Mouse (Mus musculus) CD4-positive, CD25-positive, alpha-beta regulatory T cell, adult 4 months (primary cell): ENCODE results near the gene Aacs. TPM values are rescaled to one million over a fixed set of nuclear protein-coding genes. Genes with fewer than 3 reads are reported as not detected.

Source experiments
- ATAC-seq: one replicate; pipeline ENCODE4 v1.8.0; 2017
- polyA plus RNA-seq, 2 experiments: library from polyadenylated mRNA; unstranded; fragments of 100-300 nt; shearing (Covaris generic); gene quantifications; one replicate each; pipeline ENCODE4 v1.2.1; 2017

The Aacs gene
- polyA plus RNA-seq, 2 experiments from 2014 or later: 22.1 to 39.8 TPM

DNA sequence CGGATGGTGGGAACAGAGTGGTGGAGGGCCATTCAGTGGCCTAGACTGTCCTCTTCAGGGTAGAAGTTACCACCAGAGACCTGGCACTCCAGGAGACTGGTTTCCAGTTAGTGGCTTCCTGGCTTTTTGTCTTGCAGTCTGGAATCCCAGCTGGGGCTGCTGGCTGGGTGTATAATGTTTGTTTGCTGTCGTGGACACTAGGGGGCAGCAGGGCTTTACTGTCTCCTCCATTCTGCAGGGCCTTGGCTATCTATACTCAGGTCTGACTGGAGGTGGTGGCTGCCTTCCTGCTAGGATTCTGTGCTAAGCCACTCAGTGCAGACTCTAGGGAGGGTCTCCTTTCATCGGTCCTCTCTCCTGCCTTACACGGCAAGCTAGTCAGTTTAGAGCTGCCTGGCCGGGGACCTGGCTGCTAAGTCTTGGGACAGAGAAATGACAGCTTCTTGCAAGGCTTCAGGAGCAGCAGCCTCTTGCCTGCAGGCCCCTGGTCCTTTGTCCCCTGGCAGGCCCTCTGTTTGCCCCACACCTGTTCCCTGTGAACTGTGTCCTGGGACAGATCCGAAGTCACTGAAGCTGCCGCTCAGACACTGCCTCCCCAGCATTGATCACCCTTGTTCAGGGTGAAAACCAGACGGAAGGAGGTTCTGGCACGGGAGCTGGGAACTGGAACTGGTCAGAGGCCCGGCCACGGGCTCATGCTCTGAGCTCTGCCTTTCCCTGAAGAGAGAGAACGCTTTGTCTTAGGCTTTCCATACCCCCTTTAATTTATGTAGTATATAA, 22.4 kb downstream of the Aacs start:
- ATAC-seq: no peak

GRCm38 (mm10) chr5:125501505-125501904, 25.9 kb downstream of the Aacs start:
- no peak for ATAC-seq

GRCm38 (mm10) chr5:125502186-125502585, 26.6 kb downstream of the Aacs start:
- ATAC-seq: no peak

DNA sequence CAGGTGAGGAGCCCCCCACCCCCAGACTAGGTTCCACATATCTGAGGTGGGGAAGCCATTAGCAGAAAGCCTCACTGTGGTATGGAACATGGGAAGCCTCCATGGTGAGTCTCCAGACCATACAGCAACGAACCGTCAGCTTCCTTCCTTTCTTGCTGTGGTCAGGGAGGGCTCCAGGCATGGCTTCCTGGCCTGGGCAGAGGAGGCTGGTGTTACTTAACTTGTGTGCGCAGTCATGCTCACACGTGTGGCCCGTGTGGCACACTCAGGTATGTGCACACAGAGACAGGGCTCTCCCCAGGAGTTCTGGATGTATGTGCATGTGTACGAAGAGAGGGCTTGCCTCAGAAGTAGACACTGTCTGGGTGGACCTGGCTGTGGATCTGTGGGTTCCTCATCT, 28.0 kb downstream of the Aacs start:
- ATAC-seq: no peak

GRCm38 (mm10) chr5:125504692-125505091, 29.1 kb downstream of the Aacs start:
- no peak for ATAC-seq

GRCm38 (mm10) chr5:125505968-125506367, 30.4 kb downstream of the Aacs start:
- no peak for ATAC-seq

DNA sequence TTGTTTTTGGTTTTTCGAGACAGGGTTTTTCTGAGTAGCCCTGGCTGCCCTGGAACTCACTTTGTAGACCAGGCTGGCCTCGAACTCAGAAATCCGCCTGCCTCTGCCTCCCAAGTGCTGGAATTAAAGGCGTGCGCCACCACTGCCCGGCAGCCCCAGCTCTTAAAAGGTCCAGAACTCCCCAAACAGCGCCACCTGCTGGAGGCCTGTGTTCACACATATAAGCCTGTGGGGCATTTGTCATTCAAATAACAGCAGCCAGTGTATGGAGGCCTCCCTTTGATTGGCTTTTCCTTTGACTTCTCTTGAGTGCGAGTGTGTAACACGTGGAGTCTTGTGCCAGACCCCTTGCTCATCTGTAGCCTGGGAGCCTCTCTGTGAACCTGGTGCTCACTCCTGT, 32.0 kb downstream of the Aacs start:
- no peak for ATAC-seq

GRCm38 (mm10) chr5:125508006-125508405, 32.4 kb downstream of the Aacs start:
- no peak for ATAC-seq

DNA sequence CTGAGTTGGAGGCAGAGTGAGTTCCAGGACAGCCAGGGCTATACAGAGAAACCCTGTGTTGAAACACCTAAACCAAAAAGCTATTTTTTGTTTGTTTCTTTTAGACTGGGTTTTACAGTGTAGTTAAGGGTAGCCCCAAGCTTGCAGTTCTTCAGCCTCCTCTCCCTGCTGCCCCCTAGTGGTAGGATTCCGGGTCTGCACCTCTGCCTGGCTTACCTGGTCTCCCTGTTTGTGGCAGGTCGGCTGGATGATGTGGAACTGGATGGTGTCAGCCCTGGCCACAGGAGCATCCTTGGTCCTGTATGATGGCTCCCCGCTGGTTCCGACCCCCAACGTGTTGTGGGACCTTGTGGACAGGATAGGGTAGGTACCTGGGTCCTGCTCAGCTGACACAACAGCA, 33.9 kb downstream of the Aacs start:
- ATAC-seq: peak; percentile 45

GRCm38 (mm10) chr5:125515006-125515405, 39.4 kb downstream of the Aacs start:
- no peak for ATAC-seq

DNA sequence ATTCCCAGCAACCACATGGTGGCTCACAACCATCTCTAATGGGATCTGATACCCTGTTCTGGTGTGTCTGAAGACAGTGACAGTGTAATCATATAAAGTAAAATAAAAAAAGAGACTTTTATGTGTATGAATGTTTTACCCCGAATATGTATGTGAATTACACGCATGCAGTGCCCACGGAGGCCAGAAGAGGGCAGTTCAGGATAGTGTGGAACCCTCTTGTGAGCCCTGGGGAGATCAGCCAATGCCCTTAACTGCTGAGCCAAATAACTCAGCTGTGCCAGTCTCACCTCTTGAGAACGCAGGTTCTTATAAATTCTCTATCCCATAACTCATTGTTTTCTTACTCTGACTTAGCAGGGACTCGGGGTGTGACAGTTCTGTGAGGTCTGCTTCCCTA, 43.0 kb downstream of the Aacs start:
- no peak for ATAC-seq

DNA sequence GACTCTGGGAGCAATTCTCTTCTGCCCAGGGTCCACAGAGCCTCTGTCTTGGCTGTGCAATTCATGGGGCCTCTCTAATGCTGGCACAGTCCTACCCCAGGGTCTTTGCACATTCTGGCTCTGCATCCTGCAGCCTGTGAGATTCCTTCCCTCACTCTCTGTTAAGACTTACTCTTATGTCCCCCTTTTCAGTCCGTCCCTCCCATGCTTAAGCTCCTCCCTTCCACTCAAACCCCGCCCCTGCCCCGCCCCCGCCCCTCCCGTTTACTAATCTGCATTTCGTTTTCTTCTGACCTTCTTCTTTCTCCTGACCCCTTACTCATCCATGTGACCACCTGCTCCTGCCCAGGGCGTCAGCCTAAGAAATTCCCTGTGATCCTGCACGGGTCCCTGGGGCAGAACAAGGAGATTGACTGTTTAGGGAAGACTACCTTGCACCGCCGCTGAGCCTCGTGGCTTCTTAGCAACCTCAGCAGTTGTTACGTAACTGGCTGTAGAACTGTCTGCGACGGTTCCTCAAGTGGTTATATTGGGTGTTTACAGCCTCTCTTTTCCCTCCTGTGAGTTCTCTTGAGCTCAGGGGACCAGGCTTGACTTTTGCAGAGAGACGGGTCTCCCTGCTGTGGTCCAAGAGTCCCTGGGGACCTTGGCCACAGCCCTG, 45.4 kb downstream of the Aacs start:
- ATAC-seq: no peak

DNA sequence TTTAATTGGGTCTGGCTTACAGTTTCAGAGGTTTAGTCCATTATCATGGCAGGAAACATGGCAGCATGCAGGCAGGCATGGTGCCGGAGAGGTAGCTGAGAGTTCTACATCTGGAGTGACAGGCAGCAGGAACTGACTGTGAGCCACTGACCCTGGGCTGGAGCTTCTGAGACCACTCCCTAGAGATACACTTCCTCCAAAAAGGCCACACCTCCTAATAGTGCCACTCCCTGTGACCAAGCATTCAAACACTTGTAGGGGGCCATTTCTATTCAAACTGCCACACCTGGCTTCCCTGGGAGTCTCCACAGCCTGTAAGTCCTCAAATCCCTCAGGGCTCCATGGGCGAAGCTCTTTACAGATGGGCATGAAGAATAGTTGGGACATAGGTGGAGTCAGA, 47.7 kb downstream of the Aacs start:
- no peak for ATAC-seq

- no peak for ATAC-seq
Observed at GRCm38 (mm10) chr5:125525516-125525915, 49.9 kb downstream of the Aacs start.

- ATAC-seq: no peak
Observed at GRCm38 (mm10) chr5:125526464-125526863, 50.9 kb downstream of the Aacs start.

DNA sequence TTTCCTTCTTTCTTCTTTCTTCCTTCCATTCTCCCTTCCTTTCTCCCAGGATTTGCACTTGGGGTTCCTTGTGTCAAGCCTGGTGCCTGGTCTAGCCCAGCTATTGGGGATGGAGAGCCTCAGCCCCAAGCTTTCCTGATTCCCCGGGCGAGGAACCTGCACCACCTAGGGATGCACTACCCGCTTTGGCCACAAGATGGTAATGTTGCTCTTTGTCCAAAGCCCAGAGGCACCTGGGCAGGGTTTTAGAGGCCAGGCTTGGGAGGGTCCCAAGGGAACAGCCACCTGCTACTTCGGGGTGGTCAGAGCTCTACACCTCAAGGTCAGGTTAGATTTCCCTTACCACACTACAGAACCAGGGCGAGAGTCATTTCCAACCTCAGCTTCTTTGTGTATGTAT, 53.5 kb downstream of the Aacs start:
- ATAC-seq: no peak

- no peak for ATAC-seq
Observed at GRCm38 (mm10) chr5:125531634-125532033, 56.0 kb downstream of the Aacs start, which contains the start of gene Tmem132b. Gene Tmem132b (plus strand): TSS chr5:125531774.

DNA sequence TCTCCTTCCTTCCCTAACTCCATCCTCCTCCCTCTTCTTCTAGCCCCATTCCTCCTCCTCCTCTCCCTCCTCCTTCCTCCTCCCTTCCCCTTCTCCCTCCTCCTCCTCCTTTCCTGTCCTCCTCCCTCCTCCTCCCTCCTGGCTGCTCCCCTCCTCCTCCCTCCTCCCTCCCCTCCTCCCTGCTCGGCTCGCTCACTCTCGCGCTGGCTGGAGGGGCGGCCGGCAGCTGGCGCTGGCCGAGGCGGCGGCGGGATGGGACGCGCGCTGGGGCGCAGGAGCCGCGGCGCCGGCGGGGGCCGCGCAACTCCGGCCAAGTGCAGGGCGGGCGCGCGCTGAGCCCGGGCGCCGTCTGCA, 56.6 kb downstream of the Aacs start:
- no peak for ATAC-seq

- ATAC-seq: no peak
Observed at GRCm38 (mm10) chr5:125532545-125533224, 57.1 kb downstream of the Aacs start.

- ATAC-seq: no peak
Observed at GRCm38 (mm10) chr5:125533225-125533900, 57.7 kb downstream of the Aacs start.

GRCm38 (mm10) chr5:125534168-125534610, 58.6 kb downstream of the Aacs start:
- ATAC-seq: no peak

DNA sequence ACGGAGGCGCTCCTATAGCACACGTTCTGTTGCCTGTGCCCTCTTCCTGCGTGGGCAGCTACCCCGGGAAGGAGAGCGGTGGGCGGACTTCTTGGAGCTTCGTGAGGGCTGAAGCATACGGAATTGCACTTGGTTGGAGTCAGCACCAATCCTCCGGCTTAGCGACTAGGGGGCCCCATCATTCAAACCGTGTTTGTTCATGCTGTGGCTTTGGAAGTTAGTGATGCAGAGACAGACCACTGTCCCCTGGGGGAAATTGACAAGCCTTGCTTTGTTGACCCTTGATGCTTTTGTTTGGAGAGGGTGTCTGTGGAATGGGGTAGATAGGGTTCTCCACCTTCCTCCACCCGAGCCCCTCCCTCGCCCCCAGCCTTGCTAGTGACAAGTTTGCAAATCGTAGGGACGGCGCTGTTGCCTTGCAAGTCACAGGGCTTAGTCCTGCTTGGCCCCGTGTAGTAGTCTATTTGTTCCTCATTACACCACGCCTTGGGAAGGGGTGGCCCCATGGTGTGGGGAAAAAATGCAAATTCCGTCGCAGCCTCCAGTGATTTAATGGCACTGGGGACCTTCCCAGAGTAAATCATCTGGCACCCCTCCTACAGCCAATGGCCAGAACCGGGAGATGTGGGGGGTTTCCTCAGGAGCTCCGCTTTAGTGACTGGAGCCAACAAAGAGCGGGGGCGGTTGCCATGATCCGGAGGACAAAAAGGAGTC, 59.2 kb downstream of the Aacs start:
- no peak for ATAC-seq
